Mouse (Mus musculus) intestine, postnatal 0 days (tissue): Measurements from ENCODE around the gene Cyp2b9. TPM values are rescaled to one million over a fixed set of nuclear protein-coding genes. Genes with fewer than 3 reads are reported as not detected.
"Not testable (repeated sequence)": the region's sequence is repeated elsewhere in the genome, so short reads cannot be mapped to it uniquely, and the experiment has no call there.

Experiments used
- ATAC-seq: fragments of 200-750 bp; cut with Nextera tagmentation; 2 replicates; pipeline ENCODE4 v1.8.0; 2017; ENCODE audit warnings: mild to moderate bottlenecking, moderate TSS enrichment, moderate library complexity
- H3K27ac ChIP-seq: fragments of 300-500 bp; sonication (generic); 2 replicates; pipeline ENCODE4 v1.5.1; 2014; ENCODE audit warnings: mild to moderate bottlenecking, low read depth, low read length, moderate library complexity
- H3K27me3 ChIP-seq: fragments of 300-500 bp; sonication (generic); replicated peaks from 2 replicates; pipeline ENCODE4 v1.6.1; 2014; ENCODE audit warnings: low read length, mixed read lengths; ENCODE audit not compliant: control insufficient read depth, insufficient read depth
- H3K36me3 ChIP-seq: fragments of 300-500 bp; sonication (generic); 2 replicates; pipeline ENCODE4 v1.6.1; 2014; ENCODE audit warnings: mild to moderate bottlenecking, moderate library complexity; ENCODE audit not compliant: control insufficient read depth, insufficient read depth
- H3K4me1 ChIP-seq: fragments of 300-500 bp; sonication (generic); replicated peaks from 2 replicates; pipeline ENCODE4 v1.6.1; 2014; ENCODE audit warnings: antibody characterized with exemption, low read length, mixed read lengths; ENCODE audit not compliant: control insufficient read depth, insufficient read depth
- H3K4me2 ChIP-seq: fragments of 300-500 bp; sonication (generic); replicated peaks from 2 replicates; pipeline ENCODE4 v1.6.1; 2014; ENCODE audit warnings: low read depth, mild to moderate bottlenecking, moderate library complexity
- H3K4me3 ChIP-seq: fragments of 300-500 bp; sonication (generic); 2 replicates; pipeline ENCODE4 v1.5.1; 2014; ENCODE audit warnings: low read depth, low read length
- H3K9ac ChIP-seq: fragments of 300-500 bp; sonication (generic); 2 replicates; pipeline ENCODE4 v1.6.1; 2014; ENCODE audit warnings: mild to moderate bottlenecking, low read depth, low read length
- H3K9me3 ChIP-seq: fragments of 300-500 bp; sonication (generic); 2 replicates; pipeline ENCODE4 v1.6.1; 2016; ENCODE audit warnings: mixed run types; ENCODE audit not compliant: control insufficient read depth
- CTCF ChIP-seq: sonication (generic); IDR thresholded peaks from 2 replicates; pipeline ENCODE4 v1.5.1; 2016; ENCODE audit warnings: low read depth, mild to moderate bottlenecking, control low read depth, antibody characterized with exemption, moderate library complexity
- WGBS: fragments of 180-500 bp; shearing (Covaris S2); extraction: QIAGEN DNeasy Blood & Tissue Kit; methylation state at CpG from one replicate; pipeline ENCODE4 v1.1.7; 2014; 5-methylcytosine and 5-hydroxymethylcytosine counted together
- polyA plus RNA-seq: library from polyadenylated mRNA; unstranded; fragments of >200 nt; fragmentation: Nextera tagmentation; extraction: Ambion mirVana; gene quantifications from 2 replicates; pipeline ENCODE4 v1.2.1, GENCODE M21; 2015

Cyp2b9 gene
- not detected in 2 replicates for polyA plus RNA-seq

DNA sequence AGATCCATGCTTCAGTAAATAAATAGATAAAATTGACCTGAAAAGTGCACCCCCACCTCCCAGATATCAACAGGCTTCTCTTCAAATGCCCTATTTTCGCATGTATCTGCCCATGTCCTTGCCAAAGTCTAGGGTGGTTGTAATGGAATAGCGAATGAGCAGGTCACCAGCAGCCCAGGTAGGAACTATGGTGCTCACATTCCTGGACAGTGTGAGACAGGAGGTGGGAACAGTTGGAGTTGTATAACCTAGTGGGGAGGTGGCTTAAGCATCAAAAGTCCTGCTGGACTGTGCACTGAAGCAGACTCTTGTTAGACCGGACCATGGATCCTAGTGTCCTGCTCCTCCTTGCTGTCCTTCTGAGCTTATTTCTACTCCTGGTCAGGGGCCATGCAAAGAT, at the start of gene Cyp2b9:
Cyp2b9 (plus strand) TSS at position 301 of the 400 bp plus-strand sequence.
- not testable (repeated sequence) for ATAC-seq, H3K27me3 ChIP-seq, H3K36me3 ChIP-seq, H3K9ac ChIP-seq, H3K4me3 ChIP-seq, H3K9me3 ChIP-seq, H3K27ac ChIP-seq, H3K4me1 ChIP-seq, H3K4me2 ChIP-seq
- 46% methylated on average over 2 of the region's 3 CpGs for WGBS

DNA sequence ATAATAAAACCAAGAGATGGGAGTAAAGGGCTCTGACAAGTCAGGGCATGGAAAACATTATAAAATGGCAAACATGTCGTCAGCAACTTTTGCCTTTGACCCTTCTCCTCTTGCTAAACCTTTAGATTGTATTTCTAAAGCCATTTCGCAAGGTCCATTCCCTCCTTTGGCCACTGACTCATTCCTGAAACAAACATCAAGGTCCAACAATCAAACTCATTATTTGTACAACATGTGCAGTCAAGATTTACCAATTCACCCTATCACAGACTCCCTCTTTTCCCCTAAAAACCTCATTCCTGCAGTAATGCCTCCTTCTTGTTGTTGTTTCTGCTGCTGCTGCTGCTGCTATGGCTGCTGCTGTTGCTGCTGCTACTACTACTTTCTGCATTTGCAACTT, 33.6 kb upstream of the Cyp2b9 start:
- not testable (repeated sequence) for H3K27ac ChIP-seq, H3K4me1 ChIP-seq, ATAC-seq, H3K9ac ChIP-seq, H3K27me3 ChIP-seq, H3K36me3 ChIP-seq, H3K9me3 ChIP-seq, H3K4me3 ChIP-seq, H3K4me2 ChIP-seq
- WGBS, result no CpG with 5 or more reads among the region's 2 CpGs

DNA sequence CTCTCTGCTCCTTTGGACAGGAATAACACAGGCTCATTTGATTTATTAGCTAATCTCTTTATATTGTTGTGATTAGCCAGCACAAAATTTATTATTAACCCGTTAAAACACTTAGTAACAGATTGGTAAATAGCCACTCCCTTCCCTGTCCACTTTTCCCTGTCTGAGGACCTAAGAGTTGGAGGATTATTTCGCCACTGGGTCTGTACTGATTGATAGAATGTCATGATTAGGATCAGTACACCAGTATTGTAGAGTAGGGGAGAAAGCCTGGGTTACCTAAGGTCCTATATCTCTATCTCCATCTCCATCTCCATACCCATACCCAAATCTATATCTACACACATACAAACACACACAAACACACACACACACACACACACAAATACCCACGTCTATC, 29.6 kb upstream of the Cyp2b9 start:
- H3K36me3 ChIP-seq, H3K9ac ChIP-seq, H3K4me3 ChIP-seq, H3K4me2 ChIP-seq, H3K27ac ChIP-seq, H3K27me3 ChIP-seq, H3K4me1 ChIP-seq, H3K9me3 ChIP-seq, ATAC-seq: not testable (repeated sequence)
- 89% methylated on average over 1 of the region's 3 CpGs for WGBS

GRCm38 (mm10) chr7:26168765-26169536, 4.3 kb upstream of the Cyp2b9 start:
- ATAC-seq, H3K4me1 ChIP-seq, H3K27me3 ChIP-seq: not testable (repeated sequence)

GRCm38 (mm10) chr7:26201083-26201482, 27.9 kb downstream of the Cyp2b9 start:
- no peak for ATAC-seq
- Histone ChIP-seq H3K9me3 (no peaks in the 10 kb centered on the region), H3K4me3 (no peak overlapping the region), H3K27ac (no peak overlapping the region), H3K36me3 (no peaks in the 10 kb centered on the region), H3K27me3 (no peaks in the 10 kb centered on the region), H3K9ac (no peak overlapping the region), H3K4me1 (no peaks in the 10 kb centered on the region), H3K4me2 (no peak overlapping the region)
- 25% methylated on average over 2 of the region's 2 CpGs for WGBS
- no peak for TF ChIP-seq CTCF

More at GRCm38 (mm10) chr7:26168765-26169536, 4.3 kb upstream of the Cyp2b9 start:
- not testable (repeated sequence) for H3K9ac ChIP-seq, H3K36me3 ChIP-seq, H3K9me3 ChIP-seq, H3K27ac ChIP-seq, H3K4me3 ChIP-seq, H3K4me2 ChIP-seq
- 82% methylated on average over 2 of the region's 3 CpGs for WGBS

- WGBS, result 73% methylated on average over 1 of the region's 1 CpGs
- H3K4me3 ChIP-seq, H3K9me3 ChIP-seq: not testable (repeated sequence)
Observed at GRCm38 (mm10) chr7:26260034-26260433, 86.8 kb downstream of the Cyp2b9 start, which contains the start of gene Vmn1r184. TSS of gene Vmn1r184 (plus strand) at chr7:26260334.

More at GRCm38 (mm10) chr7:26260034-26260433, 86.8 kb downstream of the Cyp2b9 start, which contains the start of gene Vmn1r184:
- not testable (repeated sequence) for ATAC-seq, H3K4me2 ChIP-seq, H3K27me3 ChIP-seq, H3K36me3 ChIP-seq, H3K9ac ChIP-seq, H3K27ac ChIP-seq, H3K4me1 ChIP-seq

Other genes starting within 250 kb of the Cyp2b9 start
- gene Cyp2b13, start 111.9 kb upstream of the Cyp2b9 start, polyA plus RNA-seq, result not detected in 2 replicates
- gene Vmn1r184, start 86.9 kb downstream of the Cyp2b9 start, polyA plus RNA-seq, result not detected in 2 replicates
- gene Cyp2a4, start 133.8 kb downstream of the Cyp2b9 start, polyA plus RNA-seq, result not detected in 2 replicates
- not detected in 2 replicates for gene Nlrp9c, start 230.3 kb downstream of the Cyp2b9 start, polyA plus RNA-seq